Mouse (Mus musculus) telencephalon, adult 2 months (tissue): ENCODE measurements around the gene Ndufb7.
"Not testable (repeated sequence)": the region's sequence is repeated elsewhere in the genome, so short reads cannot be mapped to it uniquely, and the experiment has no call there.

Experiments
- DNase-seq: peaks from one replicate; pipeline ENCODE4 v3.0.0-alpha.2; 2011; ENCODE audit warnings: low read depth, low spot score

Ndufb7 gene

GRCm38 (mm10) chr8:83566469-83567395 is at the start of gene Ndufb7:
Gene Ndufb7 (plus strand): TSS chr8:83566671.
- peak; percentile 87 for DNase-seq

GRCm38 (mm10) chr8:83520432-83520831 is 46.0 kb upstream of the Ndufb7 start:
- no peak for DNase-seq

- not testable (repeated sequence) for DNase-seq
Observed at GRCm38 (mm10) chr8:83520907-83521306, 45.6 kb upstream of the Ndufb7 start.

- DNase-seq, result no peak
Observed at GRCm38 (mm10) chr8:83521310-83521709, 45.2 kb upstream of the Ndufb7 start.

GRCm38 (mm10) chr8:83534802-83535201 is 31.7 kb upstream of the Ndufb7 start:
- no peak for DNase-seq

- no peak for DNase-seq
Observed at GRCm38 (mm10) chr8:83535736-83536135, 30.7 kb upstream of the Ndufb7 start, which contains the start of gene Olfr370. Gene Olfr370 (plus strand): TSS chr8:83535780.

GRCm38 (mm10) chr8:83562669-83563068 is 3.8 kb upstream of the Ndufb7 start:
- DNase-seq, result no peak

GRCm38 (mm10) chr8:83563246-83563645 is 3.2 kb upstream of the Ndufb7 start:
- DNase-seq, result no peak

GRCm38 (mm10) chr8:83565731-83566375 is 618 bp upstream of the Ndufb7 start:
- DNase-seq, result no peak

- DNase-seq, result no peak
Observed at GRCm38 (mm10) chr8:83567668-83568067, 1.2 kb downstream of the Ndufb7 start.

- DNase-seq, result no peak
Observed at GRCm38 (mm10) chr8:83568128-83568527, 1.7 kb downstream of the Ndufb7 start.

- DNase-seq, result no peak
Observed at GRCm38 (mm10) chr8:83568755-83569154, 2.3 kb downstream of the Ndufb7 start.

- no peak for DNase-seq
Observed at GRCm38 (mm10) chr8:83569165-83569564, 2.7 kb downstream of the Ndufb7 start.

GRCm38 (mm10) chr8:83570272-83571000 is 4.0 kb downstream of the Ndufb7 start:
- DNase-seq, result no peak

- not testable (repeated sequence) for DNase-seq
Observed at GRCm38 (mm10) chr8:83571001-83571340, 4.5 kb downstream of the Ndufb7 start.

- DNase-seq, result no peak
Observed at GRCm38 (mm10) chr8:83571791-83572190, 5.3 kb downstream of the Ndufb7 start.

- no peak for DNase-seq
Observed at GRCm38 (mm10) chr8:83572246-83572812, 5.9 kb downstream of the Ndufb7 start.

GRCm38 (mm10) chr8:83573140-83573875 is 6.8 kb downstream of the Ndufb7 start:
- DNase-seq, result no peak

GRCm38 (mm10) chr8:83574631-83575315 is 8.3 kb downstream of the Ndufb7 start:
- DNase-seq, result no peak
